Mouse (Mus musculus) hindbrain, embryonic 15.5 days (tissue): Measurements from ENCODE around the gene Fam222b. TPM values are rescaled to one million over a fixed set of nuclear protein-coding genes. Genes with fewer than 3 reads are reported as not detected.
A peak's percentile ranks its signal among the peaks of the same experiment; 100 is the strongest.

Source experiments
- ATAC-seq: fragments of 200-750 bp; cut with Nextera tagmentation; 2 replicates; pipeline ENCODE4 v1.8.0; 2017; ENCODE audit warnings: low read depth, moderate number of reproducible peaks, moderate TSS enrichment; ENCODE audit not compliant: low FRiP score
- H3K27ac ChIP-seq: fragments of 300-500 bp; sonication (generic); replicated peaks from 2 replicates; pipeline ENCODE4 v1.5.1; 2015; ENCODE audit warnings: mild to moderate bottlenecking, inconsistent platforms
- H3K27me3 ChIP-seq: fragments of 300-500 bp; sonication (generic); 2 replicates; pipeline ENCODE4 v1.6.1; 2015; ENCODE audit warnings: control low read depth, inconsistent platforms
- H3K36me3 ChIP-seq: fragments of 300-500 bp; sonication (generic); 2 replicates; pipeline ENCODE4 v1.6.1; 2015; ENCODE audit warnings: control low read depth, inconsistent platforms
- H3K4me1 ChIP-seq: fragments of 300-500 bp; sonication (generic); replicated peaks from 2 replicates; pipeline ENCODE4 v1.6.1; 2015; ENCODE audit warnings: control low read depth, inconsistent platforms
- H3K4me2 ChIP-seq: fragments of 300-500 bp; sonication (generic); 2 replicates; pipeline ENCODE4 v1.6.1; 2015; ENCODE audit warnings: moderate library complexity, mild to moderate bottlenecking, inconsistent platforms
- H3K4me3 ChIP-seq: fragments of 300-500 bp; sonication (generic); 2 replicates; pipeline ENCODE4 v1.5.1; 2015; ENCODE audit warnings: mild to moderate bottlenecking, inconsistent platforms
- H3K9ac ChIP-seq: fragments of 300-500 bp; sonication (generic); 2 replicates; pipeline ENCODE4 v1.6.1; 2015; ENCODE audit warnings: inconsistent platforms
- H3K9me3 ChIP-seq: fragments of 300-500 bp; sonication (generic); 2 replicates; pipeline ENCODE4 v1.6.1; 2016; ENCODE audit warnings: control low read depth, inconsistent platforms
- WGBS: fragments of 180-500 bp; shearing (Covaris S2); methylation state at CpG from one replicate; pipeline ENCODE4 v1.1.7; 2015; 5-methylcytosine and 5-hydroxymethylcytosine counted together
- polyA plus RNA-seq: library from polyadenylated mRNA; unstranded; fragments of >200 nt; fragmentation: Nextera tagmentation; extraction: Ambion mirVana; gene quantifications from 2 replicates; pipeline ENCODE4 v1.2.1, GENCODE M21; 2015

Gene Fam222b
- polyA plus RNA-seq, 1 experiment from 2014 or later, result 33.3 TPM

DNA sequence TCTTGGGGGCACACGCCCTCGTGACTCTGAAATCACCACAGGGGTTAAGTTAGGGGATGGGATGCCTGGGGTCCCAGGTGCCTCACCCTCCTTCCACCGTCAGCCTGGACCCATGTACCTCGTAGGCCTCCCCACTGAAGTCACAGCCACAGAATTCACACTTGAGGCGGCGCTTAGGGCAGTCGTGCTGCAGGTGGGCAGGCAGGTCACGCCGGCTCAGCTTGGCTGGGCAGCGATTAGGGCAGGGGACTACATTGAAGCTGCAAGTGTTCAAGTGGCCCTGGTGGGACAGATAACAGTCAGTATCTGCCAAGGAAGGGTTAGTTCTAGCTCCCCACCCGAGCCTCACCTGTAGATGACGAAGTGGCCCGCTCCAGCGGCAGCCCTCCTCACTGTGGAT lies 66.7 kb downstream of the Fam222b start:
- WGBS, result 88% methylated on average over 14 of the region's 14 CpGs
- ATAC-seq, result no peak
- peaks cover 36% of the 10 kb centered on the region for H3K36me3 ChIP-seq
- no peak overlapping the region for H3K9ac ChIP-seq
- H3K27ac ChIP-seq, result peak overlapping the region; percentile 94; the same call in 1 of the 2 replicates
- no peaks in the 10 kb centered on the region for H3K9me3 ChIP-seq
- H3K4me3 ChIP-seq, result no peak overlapping the region
- H3K4me2 ChIP-seq, result 0 out of 2 replicates have a peak overlapping the region, but pooled peaks have one; percentile 63
- no peaks in the 10 kb centered on the region for H3K27me3 ChIP-seq
- H3K4me1 ChIP-seq, result peaks cover 51% of the 10 kb centered on the region

DNA sequence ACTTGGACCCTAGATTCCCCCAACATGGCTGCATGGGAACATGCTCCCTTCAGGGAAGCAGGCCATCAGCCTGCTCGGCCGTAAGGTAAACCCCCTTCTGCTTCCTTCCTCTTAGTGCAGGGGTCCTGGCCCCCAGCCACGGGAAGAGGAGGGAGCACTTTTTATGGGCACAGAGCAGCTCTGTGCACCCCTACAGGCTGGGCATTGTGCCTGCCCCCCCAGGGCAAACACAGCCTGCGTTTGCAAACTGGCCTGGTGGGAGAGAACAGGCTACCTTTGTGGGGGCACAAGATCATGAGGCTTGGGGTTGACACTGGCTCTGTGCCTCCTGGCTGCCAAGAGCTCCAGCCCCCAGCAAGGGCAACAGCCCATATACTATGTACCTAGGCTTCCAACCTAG lies 67.5 kb downstream of the Fam222b start:
- Histone ChIP-seq H3K4me1 (peaks cover 48% of the 10 kb centered on the region), H3K36me3 (peaks cover 36% of the 10 kb centered on the region), H3K27me3 (no peaks in the 10 kb centered on the region), H3K4me2 (peak overlapping the region; percentile 63), H3K9me3 (no peaks in the 10 kb centered on the region), H3K9ac (no peak overlapping the region), H3K4me3 (peak overlapping the region; percentile 80; the same call in 1 of the 2 replicates), H3K27ac (peak overlapping the region; percentile 94)
- ATAC-seq, result no peak
- WGBS, result 37% methylated on average over 4 of the region's 4 CpGs

DNA sequence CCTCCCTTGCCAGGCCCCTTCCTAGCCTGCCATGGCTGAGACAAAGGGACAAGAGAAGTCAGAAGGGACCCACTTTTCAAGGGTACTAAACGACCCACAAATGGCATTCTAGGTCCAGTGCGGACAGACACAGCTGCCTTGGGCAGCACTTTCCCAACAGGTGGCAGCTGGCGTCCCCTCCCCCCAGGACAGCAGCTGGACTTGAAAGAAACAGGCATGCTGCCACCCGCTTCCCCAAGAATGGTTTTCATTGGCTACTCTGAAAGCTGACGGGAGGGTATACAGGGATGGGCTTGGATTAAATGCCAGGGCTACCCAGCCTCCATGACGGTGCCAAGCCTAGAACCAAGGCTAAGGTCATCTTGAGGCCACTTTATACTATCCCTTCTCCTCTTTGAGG lies 68.0 kb downstream of the Fam222b start:
- Histone ChIP-seq H3K27me3 (no peaks in the 10 kb centered on the region), H3K9me3 (no peaks in the 10 kb centered on the region), H3K4me1 (peaks cover 46% of the 10 kb centered on the region), H3K4me3 (peak overlapping the region; percentile 80), H3K27ac (peak overlapping the region; percentile 94), H3K36me3 (peaks cover 34% of the 10 kb centered on the region), H3K4me2 (peak overlapping the region; percentile 63), H3K9ac (peak overlapping the region; percentile 94; the same call in 1 of the 2 replicates)
- no peak for ATAC-seq
- 27% methylated on average over 6 of the region's 6 CpGs for WGBS

DNA sequence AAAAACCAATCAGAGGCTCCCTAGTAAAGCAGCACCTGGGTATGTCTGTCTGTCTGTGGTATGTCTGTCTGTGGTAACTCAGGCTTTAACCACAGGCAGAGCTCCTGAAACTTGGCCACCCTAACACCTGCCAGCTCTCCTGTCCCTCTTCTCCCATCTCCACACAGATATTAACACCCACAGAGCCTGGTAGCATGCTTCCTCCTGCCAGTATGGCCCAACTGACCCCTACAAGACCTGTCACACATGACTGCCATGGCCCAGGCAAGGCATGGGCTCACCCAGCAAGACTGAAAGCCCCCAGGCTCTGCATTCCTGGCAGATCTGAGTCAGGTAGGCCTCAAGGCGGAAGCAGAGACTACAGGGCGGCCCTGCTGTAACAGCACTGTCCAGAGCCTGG lies 68.6 kb downstream of the Fam222b start:
- H3K36me3 ChIP-seq, result peaks cover 29% of the 10 kb centered on the region
- peak overlapping the region; percentile 80 for H3K4me3 ChIP-seq
- peaks cover 44% of the 10 kb centered on the region for H3K4me1 ChIP-seq
- H3K27ac ChIP-seq, result peak overlapping the region; percentile 94
- peak overlapping the region; percentile 63 for H3K4me2 ChIP-seq
- no peak for ATAC-seq
- 68% methylated on average over 2 of the region's 2 CpGs for WGBS
- peak overlapping the region; percentile 94 for H3K9ac ChIP-seq
- H3K27me3 ChIP-seq, result no peaks in the 10 kb centered on the region
- H3K9me3 ChIP-seq, result no peaks in the 10 kb centered on the region

DNA sequence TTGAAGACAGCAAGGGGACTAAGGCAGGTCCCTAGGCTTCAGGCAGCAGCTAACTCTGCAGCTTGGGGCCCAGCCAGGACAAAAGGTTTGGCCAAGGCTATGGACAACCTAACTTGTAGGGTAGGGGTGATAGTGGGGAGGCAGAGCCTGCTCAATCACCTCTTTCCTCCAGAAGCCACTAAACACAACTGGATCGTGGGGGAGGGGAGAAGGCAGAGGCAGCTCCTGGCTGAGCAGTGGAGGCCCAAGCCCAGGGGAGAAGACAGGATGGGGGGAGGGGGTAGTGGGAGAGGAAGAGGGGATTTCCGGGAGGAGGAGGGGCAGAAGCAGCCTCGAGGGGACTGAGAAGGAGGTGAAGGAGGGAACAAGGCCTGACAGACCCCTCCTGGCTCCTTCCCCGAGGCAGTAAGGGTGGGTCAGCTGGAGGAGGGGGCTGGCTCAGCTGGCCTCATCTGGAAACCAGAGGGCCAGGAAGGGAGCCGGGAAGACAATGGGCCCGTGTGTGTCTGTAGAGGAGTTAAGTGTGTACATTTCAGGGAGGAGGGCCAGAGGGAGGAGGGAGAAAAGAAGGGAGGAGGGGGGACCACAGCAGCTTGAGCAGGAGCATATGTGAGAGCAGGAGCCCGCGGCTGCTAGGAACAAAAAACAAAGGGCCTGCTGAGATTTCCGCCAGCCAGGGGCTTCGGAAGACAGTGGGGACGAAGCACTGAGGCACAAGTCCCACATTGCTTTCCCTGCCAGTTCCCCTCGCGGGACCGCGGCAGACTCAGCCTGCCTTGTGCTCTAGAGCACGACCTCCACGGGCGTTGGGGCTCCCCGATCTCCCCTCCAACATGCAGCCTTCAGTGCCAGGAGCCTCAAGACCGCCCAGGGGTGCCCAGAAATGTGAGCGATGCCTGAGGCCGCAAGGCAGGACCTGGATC lies 69.5 kb downstream of the Fam222b start:
- peak; percentile 28 for ATAC-seq
- Histone ChIP-seq H3K4me1 (peaks cover 44% of the 10 kb centered on the region), H3K27ac (peak overlapping the region; percentile 94), H3K27me3 (no peaks in the 10 kb centered on the region), H3K9ac (peak overlapping the region; percentile 94), H3K36me3 (peaks cover 20% of the 10 kb centered on the region), H3K9me3 (no peaks in the 10 kb centered on the region), H3K4me3 (peak overlapping the region; percentile 80), H3K4me2 (peak overlapping the region; percentile 63)
- WGBS, result 0% methylated on average over 22 of the region's 22 CpGs

DNA sequence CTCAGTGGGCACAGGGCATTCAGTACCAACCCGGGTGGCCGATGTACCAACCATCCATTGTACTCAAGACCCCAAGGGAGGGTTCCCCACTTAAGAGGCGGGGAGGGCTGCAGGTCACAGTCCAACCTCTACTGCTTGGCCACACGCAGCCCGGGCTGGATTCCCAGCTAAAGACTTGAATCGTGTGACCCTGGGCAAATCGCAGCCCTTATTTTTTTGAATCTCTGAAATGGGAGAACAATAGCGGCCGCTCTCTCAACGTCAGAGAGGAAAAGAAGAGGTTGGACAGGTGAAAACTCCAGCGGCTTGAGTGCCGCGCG lies 70.1 kb downstream of the Fam222b start:
- peak overlapping the region; percentile 94 for H3K27ac ChIP-seq
- WGBS, result 0% methylated on average over 14 of the region's 14 CpGs

DNA sequence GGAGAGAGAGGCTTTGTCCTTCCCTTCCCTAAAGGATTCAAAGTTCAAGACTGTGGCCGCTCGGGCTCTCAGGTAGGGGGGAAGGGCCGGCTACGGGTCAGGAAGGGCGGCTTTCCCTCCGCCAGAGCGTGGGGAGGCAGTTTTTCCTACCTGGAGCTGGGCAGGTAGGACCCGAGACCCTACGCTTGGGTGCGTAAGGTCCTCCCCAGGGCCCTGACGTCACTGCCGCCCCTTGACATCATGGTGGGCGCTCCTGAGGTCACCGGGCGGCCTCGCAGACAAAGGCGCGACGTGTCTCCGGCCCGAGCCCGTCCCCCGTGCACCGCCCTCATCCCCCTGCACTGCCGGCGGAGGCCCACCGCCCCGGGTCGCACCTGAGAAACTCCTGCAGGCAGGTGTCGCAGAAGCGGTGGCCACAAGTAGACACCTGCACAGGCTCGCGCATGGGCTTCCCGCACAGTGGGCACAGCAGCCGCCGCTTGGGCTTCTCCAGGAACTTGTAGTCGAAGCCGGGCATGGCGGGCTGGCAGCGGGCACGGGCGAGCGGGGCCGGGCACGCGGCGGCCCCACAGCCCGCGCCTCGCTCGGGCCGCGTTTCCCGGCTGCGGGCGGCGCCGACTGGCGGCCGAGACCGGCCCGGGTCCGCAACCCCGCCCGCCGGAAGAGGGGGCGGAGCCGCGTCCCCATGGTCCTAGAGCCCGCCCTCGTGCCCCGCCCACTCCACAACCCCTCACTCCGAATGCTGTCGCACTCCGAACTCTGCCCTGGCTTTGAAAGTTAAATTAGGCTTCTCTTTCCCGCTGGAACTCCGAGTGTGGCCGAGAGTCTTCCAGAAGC lies 70.7 kb downstream of the Fam222b start, which contains the start of gene Traf4:
TSS of gene Traf4 (minus strand) at position 666 of the 837 bp plus-strand sequence.
- H3K4me2 ChIP-seq, result peak within 1 kb of the TSS; percentile 63
- ATAC-seq, result peak; percentile 87
- peaks cover 39% of the 10 kb centered on the region for H3K4me1 ChIP-seq
- peak within 1 kb of the TSS; percentile 94 for H3K9ac ChIP-seq
- H3K27ac ChIP-seq, result peak within 1 kb of the TSS; percentile 94
- H3K9me3 ChIP-seq, result no peaks in the 10 kb centered on the region
- WGBS, result under 1% methylated on average over 70 of the region's 78 CpGs
- peak within 1 kb of the TSS; percentile 80 for H3K4me3 ChIP-seq
- no peaks in the 10 kb centered on the region for H3K27me3 ChIP-seq
- peaks cover 9% of the 10 kb centered on the region for H3K36me3 ChIP-seq

More for the DNA sequence above, 70.1 kb downstream of the Fam222b start:
- peak overlapping the region; percentile 80 for H3K4me3 ChIP-seq
- peaks cover 15% of the 10 kb centered on the region for H3K36me3 ChIP-seq
- peaks cover 39% of the 10 kb centered on the region for H3K4me1 ChIP-seq
- H3K9me3 ChIP-seq, result no peaks in the 10 kb centered on the region
- ATAC-seq, result 0 out of 2 replicates have a peak, but pooled peaks have one; percentile 2
- peak overlapping the region; percentile 94 for H3K9ac ChIP-seq
- H3K4me2 ChIP-seq, result peak overlapping the region; percentile 63
- no peaks in the 10 kb centered on the region for H3K27me3 ChIP-seq

DNA sequence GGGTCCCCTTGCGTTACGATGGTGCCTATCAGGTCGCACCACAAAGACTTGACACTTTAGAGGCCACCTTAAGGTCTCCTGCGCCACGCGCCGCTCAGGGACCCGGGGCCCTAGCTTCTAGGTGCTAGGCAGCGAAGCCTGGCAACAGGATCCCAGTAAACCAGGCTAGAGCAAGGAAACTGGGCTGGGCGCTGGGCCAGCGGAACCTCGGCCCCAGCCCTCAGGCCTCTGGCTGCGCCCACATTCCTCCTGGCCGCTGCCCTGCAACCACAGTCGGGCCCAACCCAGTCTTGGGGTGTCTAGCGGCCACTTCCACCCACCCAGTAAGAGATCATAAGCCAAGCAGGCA lies 71.3 kb downstream of the Fam222b start:
- peak; percentile 53 for ATAC-seq
- H3K4me1 ChIP-seq, result peaks cover 39% of the 10 kb centered on the region
- peak overlapping the region; percentile 37 for H3K9ac ChIP-seq
- 3% methylated on average over 16 of the region's 16 CpGs for WGBS
- no peaks in the 10 kb centered on the region for H3K9me3 ChIP-seq
- peak overlapping the region; percentile 80 for H3K4me3 ChIP-seq
- peak overlapping the region; percentile 94 for H3K27ac ChIP-seq
- H3K27me3 ChIP-seq, result no peaks in the 10 kb centered on the region
- peaks cover 3% of the 10 kb centered on the region for H3K36me3 ChIP-seq
- H3K4me2 ChIP-seq, result peak overlapping the region; percentile 63

DNA sequence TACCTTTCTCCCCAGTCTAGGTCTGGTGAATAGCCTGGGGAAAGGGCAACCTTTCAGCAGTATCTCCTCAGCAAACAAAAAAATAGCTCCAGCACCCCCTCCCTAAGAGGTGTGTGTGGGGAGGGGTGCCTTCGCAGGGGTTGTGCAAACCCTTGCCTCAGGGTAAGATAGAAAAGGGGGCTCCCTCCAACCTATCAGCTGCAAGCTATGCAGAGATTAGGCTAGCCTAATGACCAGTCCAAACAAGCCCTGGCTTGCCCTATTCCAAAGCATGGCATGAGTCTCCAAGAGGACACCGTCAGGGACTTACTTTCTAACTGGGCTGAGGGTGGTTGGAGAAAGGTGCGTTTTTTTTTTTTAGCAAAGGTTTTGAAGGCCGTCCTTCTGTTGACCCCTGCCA lies 71.7 kb downstream of the Fam222b start:
- WGBS, result 54% methylated on average over 4 of the region's 4 CpGs
- Histone ChIP-seq H3K4me2 (peak overlapping the region; percentile 63), H3K4me3 (peak overlapping the region; percentile 80), H3K27ac (peak overlapping the region; percentile 94), H3K36me3 (no peaks in the 10 kb centered on the region), H3K9me3 (no peaks in the 10 kb centered on the region), H3K27me3 (no peaks in the 10 kb centered on the region), H3K4me1 (peaks cover 37% of the 10 kb centered on the region), H3K9ac (peak overlapping the region; percentile 37)
- ATAC-seq, result no peak

DNA sequence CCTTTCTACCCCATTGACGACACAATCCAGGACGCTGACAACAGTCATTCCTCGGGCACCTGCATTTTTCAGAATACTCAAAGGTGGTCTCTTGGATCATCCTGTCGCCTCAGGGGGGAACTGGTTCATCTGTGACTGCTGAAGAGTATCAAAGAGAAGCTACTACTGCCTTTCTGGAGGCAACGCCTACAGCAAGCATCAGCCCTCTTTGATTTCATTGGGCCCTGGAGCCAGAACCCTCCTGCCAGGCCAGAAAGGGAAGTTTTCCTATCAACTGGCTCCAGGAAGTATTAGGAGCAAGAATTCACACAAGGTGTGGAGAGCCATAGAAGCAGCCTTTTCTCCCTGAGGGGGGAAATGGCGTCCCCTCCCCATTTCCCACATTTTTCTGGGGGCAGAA lies 72.2 kb downstream of the Fam222b start:
- Histone ChIP-seq H3K9ac (no peak overlapping the region), H3K4me3 (no peak overlapping the region), H3K36me3 (no peaks in the 10 kb centered on the region), H3K27ac (no peak overlapping the region), H3K4me1 (peaks cover 32% of the 10 kb centered on the region), H3K9me3 (no peaks in the 10 kb centered on the region), H3K4me2 (no peak overlapping the region), H3K27me3 (no peaks in the 10 kb centered on the region)
- ATAC-seq, result no peak
- 80% methylated on average over 6 of the region's 6 CpGs for WGBS

DNA sequence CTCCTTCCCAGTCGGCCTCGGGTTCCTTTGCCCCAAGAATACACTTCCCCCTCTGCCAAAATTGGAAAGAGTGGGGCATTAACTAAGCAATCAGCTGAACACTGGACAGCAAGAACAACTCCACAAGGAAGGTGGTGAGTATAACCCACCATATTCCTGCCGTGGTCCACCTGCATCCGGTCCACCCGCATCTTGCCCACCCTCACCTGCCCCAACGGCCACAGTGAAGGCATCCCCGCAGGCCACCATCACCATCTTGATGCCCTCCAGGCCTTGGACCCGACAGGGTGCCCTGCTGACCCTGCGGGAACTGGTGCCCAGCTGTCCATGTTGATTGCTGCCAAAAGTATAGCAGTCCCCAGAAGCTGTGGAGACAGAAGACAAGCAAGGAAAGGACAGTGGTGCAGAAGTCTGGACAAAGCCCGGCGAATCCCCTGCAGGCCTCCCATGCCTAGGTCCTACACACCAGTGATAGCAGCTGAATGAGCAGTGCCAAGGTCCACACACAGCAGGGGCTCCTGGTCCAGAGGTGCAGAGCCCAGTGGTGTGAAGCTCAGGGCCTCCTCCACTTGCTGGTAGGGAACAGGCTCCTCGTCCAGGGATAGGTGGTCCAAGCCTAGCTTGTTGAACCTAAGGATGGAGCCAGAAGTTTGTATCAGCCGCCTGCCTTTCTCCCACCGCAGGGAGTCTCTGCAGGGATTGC lies 72.9 kb downstream of the Fam222b start:
- Histone ChIP-seq H3K4me1 (peaks cover 25% of the 10 kb centered on the region), H3K27me3 (no peaks in the 10 kb centered on the region), H3K36me3 (no peaks in the 10 kb centered on the region), H3K4me3 (no peak overlapping the region), H3K4me2 (no peak overlapping the region), H3K27ac (no peak overlapping the region), H3K9ac (no peak overlapping the region), H3K9me3 (no peaks in the 10 kb centered on the region)
- ATAC-seq, result no peak
- 89% methylated on average over 14 of the region's 14 CpGs for WGBS
